Mouse (Mus musculus): ENCODE data around the gene Atat1. TPM values are rescaled to one million over a fixed set of nuclear protein-coding genes. Genes with fewer than 3 reads are reported as not detected.

The Atat1 gene
- polyA plus RNA-seq, 1 experiment from 2014 or later, result 62.7 TPM

GRCm38 (mm10) chr17:35932608-35933007 lies 22.7 kb upstream of the Atat1 start:
- Histone ChIP-seq H3K36me3 (ENCODE audit: control insufficient read depth, insufficient read depth, low read length) (peaks cover 29% of the 10 kb centered on the region), H3K9ac (ENCODE audit: low read length) (no peak overlapping the region), H3K4me1 (replicated peaks; ENCODE audit: control insufficient read depth, insufficient read depth, low read length) (no peaks in the 10 kb centered on the region), H3K4me2 (ENCODE audit: low read depth, low read length) (no peak overlapping the region), H3K9me3 (ENCODE audit: control insufficient read depth, low read length) (no peaks in the 10 kb centered on the region), H3K27me3 (ENCODE audit: control insufficient read depth, insufficient read depth, low read depth, low read length) (no peaks in the 10 kb centered on the region), H3K4me3 (ENCODE audit: low read length) (no peak overlapping the region), H3K27ac (ENCODE audit: low read length) (no peak overlapping the region)
- WGBS, result 87% methylated on average over 4 of the region's 4 CpGs
- ATAC-seq (ENCODE audit: low read depth), result no peak

DNA sequence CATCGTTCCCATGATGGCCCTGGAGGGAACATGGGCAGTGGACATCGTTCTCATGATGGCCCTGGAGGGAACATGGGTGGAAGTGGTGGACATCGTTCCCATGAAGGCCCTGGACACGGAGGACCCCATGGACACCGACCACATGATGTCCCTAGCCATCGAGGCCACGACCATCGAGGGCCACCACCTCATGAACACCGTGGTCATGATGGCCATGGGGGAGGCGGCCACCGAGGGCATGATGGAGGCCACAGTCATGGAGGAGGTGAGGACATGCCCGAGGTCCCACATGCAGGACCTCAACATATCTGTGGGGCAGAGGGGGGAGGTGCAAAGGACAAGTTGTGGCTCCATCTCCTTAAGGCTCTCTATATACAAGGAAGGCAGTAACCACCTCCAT lies 20.8 kb upstream of the Atat1 start:
- Histone ChIP-seq H3K4me3 (ENCODE audit: low read length) (no peak overlapping the region), H3K9me3 (ENCODE audit: control insufficient read depth, low read length) (no peaks in the 10 kb centered on the region), H3K4me1 (replicated peaks; ENCODE audit: control insufficient read depth, insufficient read depth, low read length) (no peaks in the 10 kb centered on the region), H3K27me3 (ENCODE audit: control insufficient read depth, insufficient read depth, low read depth, low read length) (no peaks in the 10 kb centered on the region), H3K36me3 (ENCODE audit: control insufficient read depth, insufficient read depth, low read length) (peaks cover 44% of the 10 kb centered on the region), H3K4me2 (ENCODE audit: low read depth, low read length) (no peak overlapping the region), H3K9ac (ENCODE audit: low read length) (no peak overlapping the region), H3K27ac (ENCODE audit: low read length) (no peak overlapping the region)
- peak; percentile 18; the same call in 1 of the 2 replicates for ATAC-seq (ENCODE audit: low read depth)
- 92% methylated on average over 12 of the region's 12 CpGs for WGBS

DNA sequence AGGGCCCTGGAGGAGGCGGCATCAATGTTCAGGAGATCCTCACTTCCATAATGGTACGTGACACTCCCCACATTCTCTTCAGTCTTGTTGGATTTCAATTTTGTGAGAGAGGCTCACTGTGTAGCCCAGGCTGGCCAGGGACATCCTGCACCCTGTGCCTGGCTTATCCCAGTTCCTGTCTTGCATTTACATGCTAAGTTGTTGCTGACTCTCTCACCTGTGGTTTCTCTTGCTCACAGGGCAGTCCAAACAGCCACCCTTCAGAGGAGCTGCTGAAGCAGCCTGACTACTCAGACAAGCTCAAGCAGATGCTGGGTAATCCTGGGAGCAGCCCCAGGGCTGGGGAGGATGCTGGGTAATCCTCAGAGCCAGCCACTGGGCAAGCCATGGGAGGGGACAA lies 19.7 kb upstream of the Atat1 start:
- ATAC-seq (ENCODE audit: low read depth), result no peak

DNA sequence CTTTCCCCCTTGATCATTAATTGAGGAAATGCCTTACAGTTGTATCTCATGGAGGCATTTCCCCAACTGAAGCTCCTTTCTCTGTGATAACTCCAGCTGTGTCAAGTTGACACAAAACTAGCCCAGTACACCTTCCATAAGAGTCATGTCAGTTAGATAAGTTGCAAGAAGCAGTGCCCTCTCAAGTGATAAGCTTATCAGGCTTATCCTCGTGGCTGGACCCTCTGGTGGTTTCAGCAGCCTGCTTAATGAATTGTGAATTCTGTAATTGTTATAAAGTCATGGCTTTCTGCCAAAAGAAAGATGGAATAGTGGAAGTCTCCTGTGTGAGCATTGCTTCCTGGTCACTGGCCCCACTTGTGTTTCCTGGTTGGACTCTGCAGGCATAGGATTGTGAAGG lies 17.6 kb upstream of the Atat1 start:
- no peak for ATAC-seq (ENCODE audit: low read depth)
- 14% methylated on average over 1 of the region's 1 CpGs for WGBS
- Histone ChIP-seq H3K9ac (ENCODE audit: low read length) (no peak overlapping the region), H3K27ac (ENCODE audit: low read length) (no peak overlapping the region), H3K36me3 (ENCODE audit: control insufficient read depth, insufficient read depth, low read length) (peaks cover 66% of the 10 kb centered on the region), H3K4me2 (ENCODE audit: low read depth, low read length) (no peak overlapping the region), H3K9me3 (ENCODE audit: control insufficient read depth, low read length) (no peaks in the 10 kb centered on the region), H3K4me1 (replicated peaks; ENCODE audit: control insufficient read depth, insufficient read depth, low read length) (no peaks in the 10 kb centered on the region), H3K27me3 (ENCODE audit: control insufficient read depth, insufficient read depth, low read depth, low read length) (no peaks in the 10 kb centered on the region), H3K4me3 (ENCODE audit: low read length) (no peak overlapping the region)

More for the DNA sequence above, 19.7 kb upstream of the Atat1 start:
- Histone ChIP-seq H3K4me3 (ENCODE audit: low read length) (no peak overlapping the region), H3K4me2 (ENCODE audit: low read depth, low read length) (no peak overlapping the region), H3K27me3 (ENCODE audit: control insufficient read depth, insufficient read depth, low read depth, low read length) (no peaks in the 10 kb centered on the region), H3K27ac (ENCODE audit: low read length) (no peak overlapping the region), H3K9ac (ENCODE audit: low read length) (no peak overlapping the region), H3K4me1 (replicated peaks; ENCODE audit: control insufficient read depth, insufficient read depth, low read length) (no peaks in the 10 kb centered on the region), H3K36me3 (ENCODE audit: control insufficient read depth, insufficient read depth, low read length) (peaks cover 52% of the 10 kb centered on the region), H3K9me3 (ENCODE audit: control insufficient read depth, low read length) (no peaks in the 10 kb centered on the region)
- 97% methylated on average over 2 of the region's 2 CpGs for WGBS

- ATAC-seq (ENCODE audit: low read depth), result no peak
- 87% methylated on average over 4 of the region's 4 CpGs for WGBS
- no peaks in the 10 kb centered on the region for H3K9me3 ChIP-seq (ENCODE audit: control insufficient read depth, low read length)
- H3K27ac ChIP-seq (ENCODE audit: low read length), result no peak overlapping the region
- H3K9ac ChIP-seq (ENCODE audit: low read length), result no peak overlapping the region
- H3K27me3 ChIP-seq (ENCODE audit: control insufficient read depth, insufficient read depth, low read depth, low read length), result no peaks in the 10 kb centered on the region
- no peak overlapping the region for H3K4me3 ChIP-seq (ENCODE audit: low read length)
- H3K4me1 ChIP-seq (replicated peaks; ENCODE audit: control insufficient read depth, insufficient read depth, low read length), result peaks cover 22% of the 10 kb centered on the region
- peaks cover 46% of the 10 kb centered on the region for H3K36me3 ChIP-seq (ENCODE audit: control insufficient read depth, insufficient read depth, low read length)
- no peak overlapping the region for H3K4me2 ChIP-seq (ENCODE audit: low read depth, low read length)
Observed at GRCm38 (mm10) chr17:35923281-35923680, 13.4 kb upstream of the Atat1 start.

- no peak overlapping the region for H3K27ac ChIP-seq (ENCODE audit: low read length)
Observed at GRCm38 (mm10) chr17:35922566-35922965, 12.7 kb upstream of the Atat1 start.

GRCm38 (mm10) chr17:35921710-35922109 lies 11.8 kb upstream of the Atat1 start:
- H3K4me3 ChIP-seq (ENCODE audit: low read length), result no peak overlapping the region
- no peaks in the 10 kb centered on the region for H3K9me3 ChIP-seq (ENCODE audit: control insufficient read depth, low read length)
- no peak overlapping the region for H3K9ac ChIP-seq (ENCODE audit: low read length)
- H3K27ac ChIP-seq (ENCODE audit: low read length), result no peak overlapping the region
- H3K27me3 ChIP-seq (ENCODE audit: control insufficient read depth, insufficient read depth, low read depth, low read length), result no peaks in the 10 kb centered on the region
- 71% methylated on average over 4 of the region's 4 CpGs for WGBS
- ATAC-seq (ENCODE audit: low read depth), result no peak
- peaks cover 34% of the 10 kb centered on the region for H3K36me3 ChIP-seq (ENCODE audit: control insufficient read depth, insufficient read depth, low read length)
- peaks cover 22% of the 10 kb centered on the region for H3K4me1 ChIP-seq (replicated peaks; ENCODE audit: control insufficient read depth, insufficient read depth, low read length)
- H3K4me2 ChIP-seq (ENCODE audit: low read depth, low read length), result no peak overlapping the region

More at GRCm38 (mm10) chr17:35922566-35922965, 12.7 kb upstream of the Atat1 start:
- no peaks in the 10 kb centered on the region for H3K27me3 ChIP-seq (ENCODE audit: control insufficient read depth, insufficient read depth, low read depth, low read length)
- H3K4me2 ChIP-seq (ENCODE audit: low read depth, low read length), result no peak overlapping the region
- no peak overlapping the region for H3K9ac ChIP-seq (ENCODE audit: low read length)
- peaks cover 22% of the 10 kb centered on the region for H3K4me1 ChIP-seq (replicated peaks; ENCODE audit: control insufficient read depth, insufficient read depth, low read length)
- H3K9me3 ChIP-seq (ENCODE audit: control insufficient read depth, low read length), result no peaks in the 10 kb centered on the region
- H3K36me3 ChIP-seq (ENCODE audit: control insufficient read depth, insufficient read depth, low read length), result peaks cover 39% of the 10 kb centered on the region
- ATAC-seq (ENCODE audit: low read depth), result no peak
- no peak overlapping the region for H3K4me3 ChIP-seq (ENCODE audit: low read length)
- WGBS, result 80% methylated on average over 3 of the region's 3 CpGs

- H3K4me2 ChIP-seq (ENCODE audit: low read depth, low read length), result no peak overlapping the region
- 62% methylated on average over 5 of the region's 5 CpGs for WGBS
- no peaks in the 10 kb centered on the region for H3K9me3 ChIP-seq (ENCODE audit: control insufficient read depth, low read length)
- no peak for ATAC-seq (ENCODE audit: low read depth)
- peak overlapping the region; percentile 48 for H3K27ac ChIP-seq (ENCODE audit: low read length)
- no peaks in the 10 kb centered on the region for H3K27me3 ChIP-seq (ENCODE audit: control insufficient read depth, insufficient read depth, low read depth, low read length)
- peaks cover 27% of the 10 kb centered on the region for H3K36me3 ChIP-seq (ENCODE audit: control insufficient read depth, insufficient read depth, low read length)
- H3K4me3 ChIP-seq (ENCODE audit: low read length), result no peak overlapping the region
- H3K9ac ChIP-seq (ENCODE audit: low read length), result peak overlapping the region; percentile 3; the same call in 1 of the 2 replicates
- peaks cover 22% of the 10 kb centered on the region for H3K4me1 ChIP-seq (replicated peaks; ENCODE audit: control insufficient read depth, insufficient read depth, low read length)
Observed at GRCm38 (mm10) chr17:35920862-35921562, 11.1 kb upstream of the Atat1 start.

- no peak overlapping the region for H3K4me3 ChIP-seq (ENCODE audit: low read length)
- no peak overlapping the region for H3K9ac ChIP-seq (ENCODE audit: low read length)
- peak overlapping the region; percentile 48 for H3K27ac ChIP-seq (ENCODE audit: low read length)
- H3K4me2 ChIP-seq (ENCODE audit: low read depth, low read length), result peak overlapping the region; percentile 98; the same call in 1 of the 2 replicates
- H3K27me3 ChIP-seq (ENCODE audit: control insufficient read depth, insufficient read depth, low read depth, low read length), result no peaks in the 10 kb centered on the region
- no peak for ATAC-seq (ENCODE audit: low read depth)
- peaks cover 24% of the 10 kb centered on the region for H3K36me3 ChIP-seq (ENCODE audit: control insufficient read depth, insufficient read depth, low read length)
- H3K9me3 ChIP-seq (ENCODE audit: control insufficient read depth, low read length), result no peaks in the 10 kb centered on the region
- H3K4me1 ChIP-seq (replicated peaks; ENCODE audit: control insufficient read depth, insufficient read depth, low read length), result peaks cover 24% of the 10 kb centered on the region
- WGBS, result 43% methylated on average over 1 of the region's 1 CpGs
Observed at GRCm38 (mm10) chr17:35920384-35920783, 10.5 kb upstream of the Atat1 start.
